Mouse (Mus musculus): ENCODE data around the gene Tmem216.
"Not testable (repeated sequence)": the region's sequence is repeated elsewhere in the genome, so short reads cannot be mapped to it uniquely, and the experiment has no call there.

The Tmem216 gene

DNA sequence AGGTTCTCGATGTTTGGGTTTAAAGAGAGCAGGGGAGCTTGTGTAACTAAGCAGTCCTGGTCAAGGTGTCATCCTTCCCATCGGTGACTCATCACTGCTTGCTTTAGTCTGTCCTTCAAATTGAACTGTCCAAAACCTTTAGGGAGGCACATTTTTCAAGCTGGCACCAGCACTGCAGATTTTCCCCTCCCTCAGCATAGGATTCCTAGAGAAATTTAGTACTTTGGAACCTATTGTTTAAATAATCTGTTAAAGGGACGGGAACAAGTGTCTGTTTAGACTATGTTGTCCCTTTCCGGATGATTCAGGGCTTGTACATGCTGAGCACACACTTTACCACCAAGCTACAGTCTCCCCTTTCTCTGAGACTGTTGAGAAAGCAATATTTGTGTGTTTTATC is 9.2 kb upstream of the Tmem216 start:
- no peak for DNase-seq (ENCODE audit: low spot score)

- DNase-seq (ENCODE audit: low spot score) = no peak
Measured at GRCm38 (mm10) chr19:10564278-10564677, 8.2 kb upstream of the Tmem216 start.

GRCm38 (mm10) chr19:10562351-10562750 is 6.3 kb upstream of the Tmem216 start:
- DNase-seq (ENCODE audit: low spot score) = peak; percentile 54

- peak; percentile 78 for DNase-seq (ENCODE audit: low spot score)
Measured at GRCm38 (mm10) chr19:10561558-10562314, 5.7 kb upstream of the Tmem216 start.

- peak; percentile 89 for DNase-seq (ENCODE audit: low spot score)
Measured at GRCm38 (mm10) chr19:10560108-10560507, 4.1 kb upstream of the Tmem216 start.

- not testable (repeated sequence) for DNase-seq (ENCODE audit: low spot score)
Measured at GRCm38 (mm10) chr19:10557837-10558375, 1.9 kb upstream of the Tmem216 start.

GRCm38 (mm10) chr19:10557430-10557829 is 1.4 kb upstream of the Tmem216 start:
- DNase-seq (ENCODE audit: low spot score) = no peak

DNA sequence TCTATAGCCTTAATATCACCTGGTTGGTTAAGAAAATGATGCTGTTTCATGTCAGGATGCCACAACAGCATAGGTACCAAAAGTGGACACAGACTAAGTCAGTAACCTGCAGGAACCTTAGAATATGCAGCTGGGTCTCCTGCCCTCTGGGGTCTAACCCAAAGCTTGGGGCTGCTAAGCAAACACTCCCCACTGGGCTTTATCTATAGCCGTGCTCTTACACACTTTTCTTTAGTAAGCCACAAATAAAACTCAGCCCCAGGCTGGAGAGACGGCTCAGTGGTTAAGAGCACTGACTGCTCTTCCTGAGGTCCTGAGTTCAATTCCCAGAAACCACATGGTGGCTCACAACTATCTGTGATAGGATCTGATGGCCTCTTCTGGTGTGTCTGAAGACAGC is 963 bp upstream of the Tmem216 start:
- no peak for DNase-seq (ENCODE audit: low spot score)

- no peak for DNase-seq (ENCODE audit: low spot score)
Measured at GRCm38 (mm10) chr19:10539454-10539853, 16.6 kb downstream of the Tmem216 start.

- DNase-seq (ENCODE audit: low spot score) = no peak
Measured at GRCm38 (mm10) chr19:10530082-10530481, 26.0 kb downstream of the Tmem216 start.

DNA sequence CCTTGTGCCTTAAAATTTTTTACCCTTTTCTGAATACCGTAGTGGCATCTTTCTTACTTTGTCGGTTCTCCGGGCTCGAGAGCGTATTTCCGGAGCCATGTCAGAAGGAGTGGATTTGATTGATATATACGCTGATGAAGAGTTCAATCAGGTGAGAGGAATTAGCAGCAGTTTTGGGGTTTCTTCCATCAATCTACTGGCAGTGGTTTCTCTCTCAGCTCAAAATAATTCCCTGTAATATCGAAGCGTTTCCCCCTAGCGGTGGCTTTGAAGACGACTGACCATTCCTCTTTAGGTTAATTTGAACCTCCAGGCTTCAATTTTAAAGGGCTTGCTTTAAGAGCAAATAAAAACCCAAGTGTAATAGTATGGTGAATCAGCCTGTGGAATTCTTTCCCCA is 30.1 kb downstream of the Tmem216 start, which contains the start of gene Sdhaf2:
Gene Sdhaf2, minus strand, starts transcription at position 233 of the 400 bp plus-strand sequence.
- peak; percentile 78 for DNase-seq (ENCODE audit: low spot score)

DNA sequence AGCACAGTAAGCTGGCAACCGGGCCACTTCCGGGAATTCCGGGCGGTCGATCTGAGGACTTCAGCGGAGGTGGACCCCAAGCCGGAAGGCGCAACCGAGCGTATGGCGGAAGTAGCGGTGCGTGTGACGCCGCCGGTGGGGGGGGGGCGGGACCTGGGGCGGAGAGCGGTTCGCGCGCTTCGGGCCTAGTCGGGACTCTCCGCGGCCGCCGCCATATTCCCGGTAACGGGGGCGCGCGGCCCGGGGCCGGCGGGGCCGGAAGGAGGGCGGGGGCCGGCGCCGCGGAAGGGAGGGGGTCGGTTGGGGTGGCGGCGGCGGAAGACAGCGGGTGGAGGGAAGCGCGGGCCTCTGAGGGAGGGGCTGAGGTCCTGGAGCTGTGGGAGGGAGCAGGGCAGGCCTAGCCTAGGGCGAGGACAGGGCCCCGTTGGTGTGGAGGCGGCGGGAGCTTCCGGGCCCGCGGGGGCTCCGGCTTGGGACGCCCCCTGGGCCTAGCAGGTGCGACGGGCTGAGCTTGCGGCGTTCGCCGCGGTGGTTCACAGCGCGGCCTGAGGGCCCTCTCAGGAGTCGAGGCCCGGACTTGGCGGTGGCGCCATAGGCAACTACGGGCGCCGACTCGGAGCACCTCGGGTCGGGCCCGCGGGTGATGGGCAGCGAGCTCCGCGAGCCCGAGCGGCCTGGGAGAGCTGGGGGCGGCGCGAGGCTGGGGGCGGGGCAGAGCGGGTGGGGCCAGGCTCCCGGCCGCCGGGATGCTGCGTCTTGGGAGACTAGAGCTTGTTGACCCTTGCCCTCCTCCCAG is 30.7 kb downstream of the Tmem216 start, which contains the start of gene Cpsf7:
Gene Cpsf7, plus strand, starts transcription at position 161 of the 796 bp plus-strand sequence.
- peak; percentile 93 for DNase-seq (ENCODE audit: low spot score)

GRCm38 (mm10) chr19:10524784-10525105 is 31.3 kb downstream of the Tmem216 start:
- DNase-seq (ENCODE audit: low spot score) = no peak

DNA sequence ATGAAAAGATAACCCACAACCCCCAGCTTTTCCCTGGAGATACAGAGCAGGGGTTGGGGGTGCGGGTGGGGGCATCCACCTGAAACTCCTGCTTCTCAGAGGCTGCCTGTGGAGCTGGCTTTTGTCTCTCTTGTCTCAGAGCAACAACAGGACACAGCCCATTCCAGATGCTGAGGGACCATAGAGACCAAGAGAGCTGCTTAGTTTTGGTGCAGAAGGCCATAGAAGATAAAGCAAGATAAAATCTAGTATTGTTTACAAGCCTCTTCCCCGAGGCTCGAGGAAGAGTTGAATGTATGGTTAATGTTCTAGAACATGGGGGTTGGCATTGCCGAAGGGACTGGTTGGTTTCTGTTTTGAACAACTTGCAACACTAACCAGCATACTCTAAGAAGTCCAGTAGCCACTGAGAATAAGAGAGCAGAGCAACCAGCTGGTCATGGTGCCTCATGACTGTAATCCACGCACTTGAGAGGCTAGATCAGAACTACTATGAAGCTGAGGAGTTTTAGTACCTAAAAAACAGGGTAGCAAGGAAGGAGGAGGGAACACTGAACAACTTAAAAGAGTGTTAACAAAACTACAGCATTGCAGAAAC is 32.5 kb downstream of the Tmem216 start:
- DNase-seq (ENCODE audit: low spot score) = no peak

DNA sequence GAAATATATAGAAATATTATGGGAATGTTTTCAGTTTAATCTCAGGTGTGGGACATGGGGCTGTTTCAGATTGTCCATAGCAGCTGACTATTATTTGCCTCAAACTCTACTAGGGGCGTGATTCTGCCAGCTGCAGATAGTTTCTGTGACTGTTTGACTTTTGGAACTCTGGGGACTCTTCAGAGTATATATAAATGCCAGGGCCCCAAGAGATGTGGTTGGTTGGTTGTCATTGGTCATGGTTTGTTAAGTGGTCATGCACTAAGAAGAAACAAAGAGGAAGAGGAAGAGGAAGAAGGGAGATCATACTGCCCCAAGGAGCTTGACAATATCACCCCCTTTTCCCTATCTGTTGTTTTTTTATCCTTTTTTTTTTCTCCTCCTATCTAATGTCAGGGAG is 34.1 kb downstream of the Tmem216 start:
- DNase-seq (ENCODE audit: low spot score) = no peak

DNA sequence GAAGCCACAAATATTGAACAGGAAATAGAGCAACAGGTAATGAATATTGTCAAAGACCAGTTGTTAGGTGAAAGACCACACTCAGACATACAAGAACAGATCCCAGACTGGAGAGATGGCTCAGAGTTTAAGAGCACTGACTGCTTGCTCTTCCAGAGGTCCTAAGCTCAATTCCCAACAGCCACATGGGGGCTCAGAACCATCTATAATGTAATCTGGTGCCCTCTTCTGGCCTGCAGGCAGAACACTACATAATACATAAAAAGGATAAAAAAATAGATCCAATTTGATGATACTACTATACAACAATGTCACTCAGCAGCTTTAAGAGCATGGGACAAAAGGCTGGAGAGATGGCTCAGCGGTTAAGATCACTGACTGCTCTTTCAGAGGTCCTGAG is 35.7 kb downstream of the Tmem216 start:
- peak; percentile 40 for DNase-seq (ENCODE audit: low spot score)

- DNase-seq (ENCODE audit: low spot score) = peak; percentile 89
Measured at GRCm38 (mm10) chr19:10510759-10511330, 45.2 kb downstream of the Tmem216 start.

GRCm38 (mm10) chr19:10502571-10502970 is 53.5 kb downstream of the Tmem216 start:
- peak; percentile 59 for DNase-seq (ENCODE audit: low spot score)

- no peak for DNase-seq (ENCODE audit: low spot score)
Measured at GRCm38 (mm10) chr19:10500581-10500980, 55.5 kb downstream of the Tmem216 start.

DNA sequence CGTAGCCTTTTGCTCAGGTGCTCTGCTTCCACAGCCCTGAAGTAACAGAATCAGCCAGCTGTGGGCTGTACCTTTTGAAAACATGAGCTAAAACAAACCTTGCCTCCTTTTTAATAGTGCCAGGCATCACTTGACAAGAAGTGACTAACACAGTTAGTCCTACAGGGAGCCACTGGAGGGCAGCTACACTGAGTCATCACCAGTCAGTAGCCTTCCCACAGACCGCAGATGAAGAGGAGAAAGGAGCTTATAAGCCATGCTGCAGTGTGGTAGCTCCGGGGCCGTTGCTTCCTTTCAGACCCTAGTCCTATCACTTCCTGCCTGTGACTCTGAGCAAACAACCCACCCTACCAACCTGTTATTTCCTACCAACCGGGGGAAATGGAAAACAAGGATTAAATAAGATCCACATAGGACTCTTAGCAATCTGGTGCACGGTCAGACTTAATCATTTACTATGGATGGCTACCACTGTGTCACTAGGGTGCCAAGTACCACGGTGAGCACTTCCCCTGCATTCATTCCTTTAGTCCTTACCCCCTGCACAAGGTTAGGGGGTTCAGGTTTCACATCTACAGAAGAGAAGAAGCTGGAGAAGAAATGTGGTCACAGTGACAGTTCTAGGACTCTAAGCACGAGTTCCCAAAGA is 58.4 kb downstream of the Tmem216 start:
- peak; percentile 32 for DNase-seq (ENCODE audit: low spot score)

DNA sequence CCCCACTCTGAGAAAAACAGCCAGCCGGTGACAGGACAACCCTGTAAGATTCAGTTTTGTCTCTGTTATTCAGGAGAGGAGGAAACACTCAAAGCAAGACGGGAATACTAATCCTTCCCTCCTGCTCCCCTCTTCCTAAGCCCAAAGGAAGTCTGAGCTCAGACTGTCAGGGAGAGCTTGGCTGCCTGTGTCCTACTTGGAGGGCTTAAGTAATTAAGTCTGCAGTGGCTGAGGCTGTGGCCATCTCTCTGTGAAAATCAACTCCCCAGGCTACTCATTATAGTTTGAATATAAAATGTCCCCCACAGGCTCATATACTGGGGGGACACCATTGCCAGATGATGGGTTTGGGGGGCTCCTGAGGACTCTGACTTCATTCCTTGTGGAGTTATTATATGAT is 59.1 kb downstream of the Tmem216 start:
- DNase-seq (ENCODE audit: low spot score) = no peak

DNA sequence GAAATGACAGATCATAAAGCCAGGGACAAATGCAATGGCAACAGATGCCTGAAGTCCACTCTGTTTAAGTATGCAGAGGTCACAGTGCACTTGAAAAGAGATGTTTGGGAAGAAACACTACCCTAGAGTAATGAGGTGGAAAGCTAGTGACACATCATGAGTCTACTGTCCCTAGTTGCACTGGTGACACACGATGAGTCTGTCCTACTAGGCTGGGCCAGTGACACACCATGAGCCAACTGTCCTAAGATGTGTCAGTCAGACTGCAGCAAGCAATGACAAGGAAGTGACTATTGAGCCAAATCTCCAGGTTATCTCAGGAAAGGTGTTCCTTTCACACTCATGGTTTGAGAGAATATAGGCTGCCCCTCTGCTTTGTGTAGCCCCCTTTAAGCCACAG is 60.4 kb downstream of the Tmem216 start:
- DNase-seq (ENCODE audit: low spot score) = no peak

Measured in adipocyte (in vitro differentiated cells).